Mouse (Mus musculus) spleen, adult 2 months (tissue): ENCODE results near the gene Map3k4. TPM values are rescaled to one million over a fixed set of nuclear protein-coding genes. Genes with fewer than 3 reads are reported as not detected.

Source experiments
- DNase-seq, 2 experiments: peaks; one replicate each; pipeline versions ENCODE4 v3.0.0 to v3.0.0-alpha.2; 2012 to 2021; ENCODE audit warnings: low spot score in 2 of 2, low read depth in 1 of 2
- H3K27ac ChIP-seq: fragments of 200-500 bp; 2 replicates; pipeline ENCODE4 v1.5.1; 2012; ENCODE audit warnings: low read length, inconsistent platforms; ENCODE audit not compliant: insufficient read depth
- H3K27me3 ChIP-seq: fragments of 200-500 bp; 2 replicates; pipeline ENCODE4 v1.6.1; 2012; ENCODE audit warnings: mild to moderate bottlenecking, moderate library complexity, low read length, inconsistent platforms; ENCODE audit not compliant: control insufficient read depth, insufficient read depth
- H3K36me3 ChIP-seq: fragments of 200-500 bp; 2 replicates; pipeline ENCODE4 v1.6.1; 2012; ENCODE audit warnings: mild to moderate bottlenecking, low read length, inconsistent platforms; ENCODE audit not compliant: control insufficient read depth, insufficient read depth
- H3K4me1 ChIP-seq: fragments of 200-500 bp; 2 replicates; pipeline ENCODE4 v1.6.1; 2011; ENCODE audit warnings: inconsistent platforms; ENCODE audit not compliant: control insufficient read depth, insufficient read depth, insufficient read length
- H3K4me3 ChIP-seq: fragments of 200-500 bp; 2 replicates; pipeline ENCODE4 v1.5.1; 2011; ENCODE audit warnings: mild to moderate bottlenecking, inconsistent platforms; ENCODE audit not compliant: insufficient read depth, insufficient read length; ENCODE audit errors: extremely low read depth
- CTCF ChIP-seq: fragments of 200-500 bp; IDR thresholded peaks from 2 replicates; pipeline ENCODE4 v1.5.1; 2011; ENCODE audit warnings: mild to moderate bottlenecking, inconsistent platforms; ENCODE audit not compliant: insufficient read depth, insufficient read length, insufficient replicate concordance; ENCODE audit errors: extremely low read depth
- POLR2A ChIP-seq: fragments of 200-500 bp; IDR thresholded peaks from 2 replicates; pipeline ENCODE4 v1.6.1; 2011; ENCODE audit warnings: low read depth, low read length, inconsistent platforms
- whole genome bisulfite sequencing: fragments of 180-500 bp; shearing (Covaris S2); methylation state at CpG from one replicate; pipeline ENCODE4 v1.1.7; 2018; 5-methylcytosine and 5-hydroxymethylcytosine counted together
- polyA plus RNA-seq: library from polyadenylated mRNA; depleted of rRNA; stranded (reverse); fragments of >200 nt; gene quantifications from 2 replicates; pipeline ENCODE4 v1.2.3, GENCODE M21; 2012

The Map3k4 gene
- polyA plus RNA-seq, 1 experiment: 18.4 TPM

DNA sequence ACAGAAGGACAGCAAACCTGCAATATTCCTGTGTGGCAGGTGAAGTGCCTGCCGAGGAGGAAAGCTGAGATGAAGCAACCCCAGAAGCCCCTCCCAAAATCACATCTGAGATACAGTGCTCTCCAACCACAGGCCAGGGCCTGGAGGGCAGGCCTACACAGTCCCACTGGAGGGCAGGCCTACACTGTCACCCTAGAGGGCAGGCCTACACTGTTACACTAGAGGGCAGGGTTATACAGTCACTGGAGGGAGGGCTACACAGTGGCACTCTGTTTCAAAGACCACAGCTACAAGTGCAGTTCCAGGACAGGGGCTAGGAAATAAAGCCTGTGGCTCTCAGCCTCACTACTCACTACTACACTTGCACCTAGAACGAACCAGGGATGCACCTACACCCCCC is 56.7 kb downstream of the Map3k4 start:
- DNase-seq: no peak
- no peak overlapping the region for H3K27ac ChIP-seq
- no peak for TF ChIP-seq CTCF
- no peak for TF ChIP-seq POLR2A
- no peaks in the 10 kb centered on the region for H3K4me1 ChIP-seq
- WGBS: 72% methylated on average over 2 of the region's 2 CpGs
- peaks cover 18% of the 10 kb centered on the region for H3K36me3 ChIP-seq
- H3K27me3 ChIP-seq: no peaks in the 10 kb centered on the region
- no peak overlapping the region for H3K4me3 ChIP-seq

DNA sequence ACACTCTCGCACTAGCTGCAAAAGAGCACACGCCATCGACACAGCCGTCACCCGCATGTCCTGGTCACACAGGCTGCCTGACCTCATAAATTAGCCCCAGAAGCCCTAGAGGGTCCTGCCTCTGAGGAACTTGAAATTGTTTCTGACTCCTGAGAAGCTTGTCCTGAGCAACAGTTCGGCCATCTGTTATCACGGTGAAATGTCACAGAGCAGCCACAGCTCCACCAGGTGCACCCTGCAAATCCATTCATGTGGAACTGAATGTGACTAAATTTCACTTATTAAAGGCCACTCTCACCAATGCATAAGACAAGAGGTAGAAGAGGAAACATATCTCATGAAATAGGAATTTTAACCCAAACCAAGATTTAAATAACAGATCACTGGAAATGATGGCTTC is 57.2 kb downstream of the Map3k4 start:
- Histone ChIP-seq H3K4me3 (no peak overlapping the region), H3K4me1 (no peaks in the 10 kb centered on the region), H3K27me3 (no peaks in the 10 kb centered on the region), H3K27ac (no peak overlapping the region), H3K36me3 (peaks cover 22% of the 10 kb centered on the region)
- DNase-seq: no peak
- 69% methylated on average over 7 of the region's 7 CpGs for WGBS
- TF ChIP-seq POLR2A: no peak

DNA sequence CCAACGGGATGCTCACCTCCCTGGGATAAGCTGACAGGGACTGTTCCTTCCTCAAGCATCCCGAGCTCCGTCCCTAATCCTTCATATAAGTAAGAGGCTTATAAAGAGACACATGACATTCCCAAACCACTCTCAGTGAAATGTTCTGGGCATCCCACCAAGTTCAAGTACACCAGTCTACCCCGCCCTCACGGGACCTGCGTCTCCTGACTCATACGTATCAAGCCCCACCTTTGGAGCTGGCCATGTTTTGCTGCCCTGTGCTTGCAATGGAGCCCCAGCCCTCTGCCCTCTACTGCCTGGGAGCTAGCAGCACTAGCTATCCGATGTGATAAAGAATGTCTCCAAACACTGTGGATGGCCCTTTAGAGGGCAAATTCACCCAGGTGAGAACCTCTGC is 58.6 kb downstream of the Map3k4 start:
- WGBS: 92% methylated on average over 8 of the region's 8 CpGs
- no peak for DNase-seq
- H3K4me1 ChIP-seq: no peaks in the 10 kb centered on the region
- no peak overlapping the region for H3K4me3 ChIP-seq
- no peaks in the 10 kb centered on the region for H3K27me3 ChIP-seq
- no peak for TF ChIP-seq POLR2A
- peaks cover 32% of the 10 kb centered on the region for H3K36me3 ChIP-seq
- no peak overlapping the region for H3K27ac ChIP-seq

DNA sequence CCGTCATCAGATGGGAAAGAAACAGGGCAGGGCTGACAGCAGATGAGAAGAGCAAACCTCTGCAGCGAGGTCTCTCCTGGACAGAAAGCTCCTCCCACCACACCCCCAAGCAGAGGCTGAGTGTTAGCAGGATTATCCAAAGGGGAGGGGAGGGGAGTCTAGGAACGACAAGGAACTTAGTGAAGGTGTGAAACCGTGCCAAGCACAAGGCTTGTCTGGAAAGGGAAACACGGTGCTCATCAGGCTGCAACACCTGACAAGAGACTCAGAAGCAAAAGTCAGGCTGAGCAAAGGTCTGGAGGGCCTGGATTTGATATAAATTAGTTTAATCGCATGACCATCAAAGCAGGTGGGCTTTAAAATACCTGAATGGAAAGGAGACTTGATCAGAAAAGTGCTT is 60.1 kb downstream of the Map3k4 start:
- Histone ChIP-seq H3K36me3 (peaks cover 43% of the 10 kb centered on the region), H3K27ac (no peak overlapping the region), H3K4me3 (no peak overlapping the region), H3K27me3 (no peaks in the 10 kb centered on the region), H3K4me1 (no peaks in the 10 kb centered on the region)
- DNase-seq: no peak
- WGBS: 93% methylated on average over 6 of the region's 6 CpGs
- TF ChIP-seq POLR2A (no peak), CTCF (no peak)

DNA sequence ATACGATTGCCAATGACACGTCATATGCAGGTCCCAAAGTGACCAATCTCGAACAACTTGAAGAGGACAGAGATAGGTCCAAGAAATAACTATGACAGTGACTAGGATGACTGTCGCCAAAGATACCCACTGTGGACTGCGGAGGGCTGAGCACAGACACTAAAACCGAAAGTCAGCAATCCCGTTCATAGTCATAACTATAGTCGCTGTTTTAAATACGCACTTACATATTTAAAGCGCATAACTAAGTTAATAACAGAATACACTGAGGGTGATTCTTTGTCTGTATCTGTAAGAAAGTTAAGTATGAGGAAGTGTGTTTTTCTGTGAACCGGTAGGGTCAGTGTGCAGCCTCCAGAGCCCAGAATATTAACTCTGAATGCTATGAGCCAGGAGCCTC is 62.5 kb downstream of the Map3k4 start:
- WGBS: 96% methylated on average over 11 of the region's 11 CpGs
- no peak for DNase-seq
- TF ChIP-seq CTCF (no peak), POLR2A (no peak)
- no peak overlapping the region for H3K4me3 ChIP-seq
- peaks cover 48% of the 10 kb centered on the region for H3K36me3 ChIP-seq
- no peaks in the 10 kb centered on the region for H3K27me3 ChIP-seq
- no peak overlapping the region for H3K27ac ChIP-seq
- no peaks in the 10 kb centered on the region for H3K4me1 ChIP-seq

DNA sequence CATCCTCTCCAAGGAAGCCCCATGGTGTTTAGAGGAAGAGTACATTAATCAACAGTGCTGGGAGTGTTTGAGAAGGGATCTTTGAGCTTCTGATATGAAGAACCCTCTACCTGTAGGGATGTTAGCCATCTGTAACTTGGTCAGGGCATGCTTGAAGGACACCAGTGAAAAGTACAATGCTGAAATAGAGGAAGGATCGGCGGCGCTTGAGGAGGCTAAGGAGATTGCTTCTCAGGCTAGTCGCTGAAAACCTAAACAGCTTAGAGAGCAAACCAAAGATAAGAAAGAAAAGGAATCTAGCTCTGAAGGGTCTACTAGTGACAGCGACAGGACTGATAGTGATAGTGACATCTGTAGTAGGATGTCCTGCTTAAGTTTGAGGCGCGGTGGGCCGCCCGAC is 68.0 kb downstream of the Map3k4 start:
- Histone ChIP-seq H3K36me3 (peaks cover 35% of the 10 kb centered on the region), H3K27me3 (no peaks in the 10 kb centered on the region), H3K27ac (no peak overlapping the region), H3K4me1 (no peaks in the 10 kb centered on the region), H3K4me3 (no peak overlapping the region)
- TF ChIP-seq POLR2A: no peak
- TF ChIP-seq CTCF: no peak
- WGBS: 94% methylated on average over 9 of the region's 9 CpGs
- DNase-seq: no peak

DNA sequence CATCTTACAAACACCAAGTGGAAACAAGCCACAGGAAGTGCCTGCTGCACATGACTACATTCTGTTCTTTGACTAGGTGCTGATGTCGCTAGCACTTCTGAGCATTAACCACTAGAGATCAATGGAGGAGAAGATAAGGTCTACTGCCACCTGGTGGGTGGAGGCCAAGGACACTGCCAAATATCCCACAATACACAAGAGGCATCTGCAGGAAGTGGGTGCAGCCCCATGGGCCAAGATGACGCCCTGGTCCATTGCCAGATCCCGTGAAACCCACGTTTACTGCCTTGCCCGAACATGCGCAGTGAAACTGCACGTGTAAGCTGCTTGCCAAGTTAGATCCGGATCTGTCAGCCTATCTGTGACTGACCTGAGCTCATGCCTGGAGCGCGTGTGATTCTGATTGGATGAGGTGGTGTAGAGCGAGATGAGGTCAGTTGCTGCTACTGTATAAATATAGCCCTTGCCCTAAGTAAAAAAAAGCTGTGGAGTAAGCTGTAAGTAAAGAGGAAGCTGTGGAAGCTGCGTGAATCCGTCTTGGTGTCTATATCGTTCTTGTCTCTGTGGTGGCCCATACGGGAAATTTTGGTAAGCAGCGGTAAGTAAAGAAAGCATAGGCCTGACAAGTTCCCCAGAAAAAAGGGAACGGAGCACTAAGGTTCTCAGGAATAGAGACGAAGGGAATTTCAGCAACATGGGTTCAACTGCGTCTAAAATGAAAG is 68.7 kb downstream of the Map3k4 start:
- no peak overlapping the region for H3K4me3 ChIP-seq
- H3K4me1 ChIP-seq: no peaks in the 10 kb centered on the region
- H3K27me3 ChIP-seq: no peaks in the 10 kb centered on the region
- 87% methylated on average over 19 of the region's 19 CpGs for WGBS
- peaks cover 30% of the 10 kb centered on the region for H3K36me3 ChIP-seq
- no peak for DNase-seq
- TF ChIP-seq POLR2A: no peak
- no peak for TF ChIP-seq CTCF
- H3K27ac ChIP-seq: no peak overlapping the region
